Mouse (Mus musculus) neural tube, embryonic 12.5 days (tissue): Measurements from ENCODE around the gene Josd2. TPM values are rescaled to one million over a fixed set of nuclear protein-coding genes. Genes with fewer than 3 reads are reported as not detected.

Experiments used
- ATAC-seq: fragments of 200-750 bp; cut with Nextera tagmentation; 2 replicates; pipeline ENCODE4 v1.8.0; 2017; ENCODE audit warnings: low read depth, mild to moderate bottlenecking, moderate TSS enrichment, moderate library complexity; ENCODE audit not compliant: low FRiP score
- H3K27ac ChIP-seq: fragments of 300-500 bp; sonication (generic); 2 replicates; pipeline ENCODE4 v1.5.1; 2016
- H3K27me3 ChIP-seq: fragments of 300-500 bp; sonication (generic); replicated peaks from 2 replicates; pipeline ENCODE4 v1.6.1; 2016; ENCODE audit warnings: mild to moderate bottlenecking
- H3K36me3 ChIP-seq: fragments of 300-500 bp; sonication (generic); 2 replicates; pipeline ENCODE4 v1.6.1; 2016; ENCODE audit warnings: mild to moderate bottlenecking
- H3K4me1 ChIP-seq: fragments of 300-500 bp; sonication (generic); 2 replicates; pipeline ENCODE4 v1.6.1; 2016
- H3K4me2 ChIP-seq: fragments of 300-500 bp; sonication (generic); replicated peaks from 2 replicates; pipeline ENCODE4 v1.6.1; 2016; ENCODE audit warnings: mild to moderate bottlenecking
- H3K4me3 ChIP-seq: fragments of 300-500 bp; sonication (generic); 2 replicates; pipeline ENCODE4 v1.5.1; 2016
- H3K9ac ChIP-seq: fragments of 300-500 bp; sonication (generic); 2 replicates; pipeline ENCODE4 v1.6.1; 2016; ENCODE audit warnings: mild to moderate bottlenecking
- H3K9me3 ChIP-seq: fragments of 300-500 bp; sonication (generic); 2 replicates; pipeline ENCODE4 v1.6.1; 2016; ENCODE audit warnings: mild to moderate bottlenecking
- WGBS: fragments of 180-500 bp; shearing (Covaris S2); methylation state at CpG from one replicate; pipeline ENCODE4 v1.1.7; 2016; 5-methylcytosine and 5-hydroxymethylcytosine counted together
- polyA plus RNA-seq: library from polyadenylated mRNA; unstranded; fragments of >200 nt; fragmentation: Nextera tagmentation; extraction: Ambion mirVana; gene quantifications from 2 replicates; pipeline ENCODE4 v1.2.1, GENCODE M21; 2016

Josd2 gene
- polyA plus RNA-seq, 1 experiment from 2014 or later, result 61.7 TPM

- ATAC-seq, result no peak
- 74% methylated on average over 8 of the region's 8 CpGs for WGBS
- Histone ChIP-seq H3K4me1 (peaks cover 18% of the 10 kb centered on the region), H3K36me3 (peaks cover 3% of the 10 kb centered on the region; the same call in 1 of the 2 replicates), H3K27ac (no peak overlapping the region), H3K4me2 (no peak overlapping the region), H3K27me3 (no peaks in the 10 kb centered on the region; the same call in 1 of the 2 replicates), H3K4me3 (no peak overlapping the region), H3K9ac (no peak overlapping the region), H3K9me3 (no peaks in the 10 kb centered on the region)
Observed at GRCm38 (mm10) chr7:44437933-44438332, 29.8 kb upstream of the Josd2 start.

DNA sequence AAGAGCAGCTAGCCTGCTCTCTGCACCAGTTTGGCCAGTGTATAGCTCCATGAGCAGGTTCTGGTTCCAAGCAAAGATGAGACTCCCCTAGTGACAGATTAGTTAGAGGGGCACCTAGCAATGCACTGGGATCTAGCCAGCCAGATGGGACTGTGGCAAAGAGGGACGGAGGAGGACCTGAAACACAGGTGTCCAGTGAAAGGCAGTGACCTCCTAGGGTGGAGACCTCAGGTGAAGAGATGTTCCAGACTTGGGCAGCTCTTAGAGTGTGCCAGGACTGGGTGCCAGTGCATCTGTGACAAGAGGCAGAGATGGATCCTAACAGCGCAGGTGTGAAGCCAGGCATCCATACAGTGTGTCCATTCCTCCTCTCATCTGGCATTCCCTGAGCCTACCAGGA is 28.1 kb upstream of the Josd2 start:
- 72% methylated on average over 2 of the region's 2 CpGs for WGBS
- Histone ChIP-seq H3K4me3 (no peak overlapping the region), H3K36me3 (peaks cover 3% of the 10 kb centered on the region), H3K4me2 (no peak overlapping the region), H3K27me3 (peaks cover 13% of the 10 kb centered on the region), H3K4me1 (peaks cover 28% of the 10 kb centered on the region), H3K9me3 (no peaks in the 10 kb centered on the region), H3K9ac (no peak overlapping the region), H3K27ac (no peak overlapping the region)
- no peak for ATAC-seq

GRCm38 (mm10) chr7:44440479-44440878 is 27.3 kb upstream of the Josd2 start:
- no peak overlapping the region for H3K27ac ChIP-seq
- no peaks in the 10 kb centered on the region for H3K9me3 ChIP-seq
- peaks cover 10% of the 10 kb centered on the region for H3K36me3 ChIP-seq
- H3K4me2 ChIP-seq, result no peak overlapping the region
- no peak for ATAC-seq
- H3K4me3 ChIP-seq, result no peak overlapping the region
- H3K4me1 ChIP-seq, result peaks cover 35% of the 10 kb centered on the region
- 90% methylated on average over 1 of the region's 1 CpGs for WGBS
- H3K9ac ChIP-seq, result no peak overlapping the region
- peaks cover 20% of the 10 kb centered on the region for H3K27me3 ChIP-seq

DNA sequence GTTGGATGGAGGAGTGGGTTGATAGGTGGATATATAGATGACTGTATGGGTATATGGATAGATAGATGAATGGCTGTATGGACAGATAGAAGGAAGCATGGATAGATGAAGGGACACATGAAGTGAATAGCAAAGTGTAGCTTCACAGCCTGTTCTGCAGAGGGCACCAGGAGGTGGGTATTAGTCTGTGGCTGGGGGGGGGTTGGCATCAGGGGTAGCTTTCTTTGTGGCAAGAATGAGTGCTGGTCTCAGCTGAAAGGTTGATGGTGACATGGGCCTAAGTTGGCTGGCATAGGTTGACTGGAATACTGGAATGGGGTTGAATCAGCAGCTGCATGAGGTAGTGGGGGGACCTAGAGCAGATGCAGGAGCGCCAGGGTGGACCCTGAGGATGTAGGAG is 26.6 kb upstream of the Josd2 start:
- peaks cover 16% of the 10 kb centered on the region for H3K36me3 ChIP-seq
- H3K27me3 ChIP-seq, result peaks cover 22% of the 10 kb centered on the region
- WGBS, result 6% methylated on average over 1 of the region's 1 CpGs
- peaks cover 41% of the 10 kb centered on the region for H3K4me1 ChIP-seq
- H3K27ac ChIP-seq, result peak overlapping the region; percentile 89; the same call in 1 of the 2 replicates
- H3K9me3 ChIP-seq, result no peaks in the 10 kb centered on the region
- peak overlapping the region; percentile 49; the same call in 1 of the 2 replicates for H3K4me3 ChIP-seq
- H3K9ac ChIP-seq, result peak overlapping the region; percentile 85
- no peak for ATAC-seq
- H3K4me2 ChIP-seq, result peak overlapping the region; percentile 88

DNA sequence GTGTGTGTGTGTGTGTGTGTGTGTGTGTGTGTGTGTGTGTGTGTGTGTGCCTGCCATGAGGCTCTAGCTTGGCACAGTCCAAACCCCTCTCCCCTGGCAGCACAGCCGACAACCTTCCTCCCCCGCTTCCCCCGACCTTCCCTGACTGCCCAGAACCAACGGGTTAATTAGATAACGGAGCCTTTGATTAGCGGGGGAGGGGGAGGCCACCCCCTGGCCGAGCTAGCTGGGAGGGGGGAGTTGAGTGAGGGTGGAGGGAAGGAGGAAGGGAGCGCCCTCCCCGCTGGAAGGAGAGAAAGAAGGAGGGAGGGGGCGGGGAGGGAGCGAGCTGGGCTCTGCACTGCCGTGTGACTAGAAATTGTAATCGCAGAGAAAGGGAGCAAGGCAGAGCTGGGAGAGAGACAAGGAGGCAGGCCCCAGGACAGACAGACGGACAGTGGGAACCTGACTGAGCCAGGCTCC is 26.1 kb upstream of the Josd2 start:
- H3K36me3 ChIP-seq, result peaks cover 20% of the 10 kb centered on the region
- ATAC-seq, result peak; percentile 57
- WGBS, result 0% methylated on average over 14 of the region's 14 CpGs
- peak overlapping the region; percentile 85 for H3K9ac ChIP-seq
- H3K4me3 ChIP-seq, result peak overlapping the region; percentile 49
- peaks cover 45% of the 10 kb centered on the region for H3K4me1 ChIP-seq
- H3K9me3 ChIP-seq, result no peaks in the 10 kb centered on the region
- peaks cover 22% of the 10 kb centered on the region for H3K27me3 ChIP-seq
- peak overlapping the region; percentile 89 for H3K27ac ChIP-seq
- H3K4me2 ChIP-seq, result peak overlapping the region; percentile 88

- H3K36me3 ChIP-seq, result peaks cover 25% of the 10 kb centered on the region
- WGBS, result under 1% methylated on average over 14 of the region's 14 CpGs
- no peaks in the 10 kb centered on the region for H3K9me3 ChIP-seq
- H3K4me1 ChIP-seq, result peaks cover 49% of the 10 kb centered on the region
- H3K9ac ChIP-seq, result peak overlapping the region; percentile 85
- peaks cover 22% of the 10 kb centered on the region for H3K27me3 ChIP-seq
- H3K4me2 ChIP-seq, result peak overlapping the region; percentile 88
- H3K4me3 ChIP-seq, result peak overlapping the region; percentile 49
- peak overlapping the region; percentile 89 for H3K27ac ChIP-seq
- peak; percentile 36 for ATAC-seq
Observed at GRCm38 (mm10) chr7:44442407-44442821, 25.4 kb upstream of the Josd2 start.

DNA sequence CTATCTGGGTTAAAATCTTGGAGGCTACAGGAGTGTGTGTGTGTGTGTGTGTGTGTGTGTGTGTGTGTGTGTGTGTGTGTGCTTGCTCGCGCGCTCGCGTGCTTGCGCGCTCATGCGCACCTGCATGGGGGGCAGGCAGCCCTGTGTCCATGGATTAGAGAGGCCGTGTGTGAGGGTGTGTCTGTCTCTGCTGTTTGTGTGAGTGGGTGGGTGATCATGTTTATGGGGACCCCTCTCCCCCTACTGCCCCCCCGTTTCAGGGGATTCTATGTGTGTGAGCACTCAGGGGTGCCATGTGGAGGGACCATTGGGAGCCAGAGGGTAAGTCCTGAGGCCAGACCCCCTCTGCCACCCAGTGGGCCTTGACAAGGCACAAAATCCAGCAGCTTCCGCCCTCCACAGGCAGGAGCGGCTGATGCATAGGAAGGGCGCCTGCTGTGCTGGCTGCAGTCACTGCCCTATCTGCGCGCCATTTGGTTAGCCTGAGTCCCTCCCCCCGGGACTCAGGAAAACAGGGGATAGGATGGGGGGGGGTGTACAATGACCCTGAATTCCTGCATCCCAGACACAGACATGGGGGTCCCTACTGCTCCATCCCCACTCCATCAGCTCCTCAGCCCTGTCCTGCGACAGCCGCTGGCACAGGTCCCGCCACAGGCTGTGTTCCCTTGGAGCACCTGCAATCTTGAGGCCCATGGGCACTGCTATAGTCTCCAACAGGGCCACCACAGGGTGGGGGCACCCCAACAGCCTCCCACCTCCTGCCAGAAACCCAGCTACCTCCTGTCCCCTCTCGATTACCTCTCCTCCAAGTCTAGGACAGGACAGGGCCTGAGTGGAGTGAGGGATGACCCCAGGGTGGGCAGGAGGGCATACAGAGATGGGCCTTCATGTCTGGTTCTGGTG is 24.3 kb upstream of the Josd2 start:
- peak overlapping the region; percentile 88 for H3K4me2 ChIP-seq
- H3K9ac ChIP-seq, result peak overlapping the region; percentile 85
- 8% methylated on average over 20 of the region's 20 CpGs for WGBS
- peak overlapping the region; percentile 89; the same call in 1 of the 2 replicates for H3K27ac ChIP-seq
- H3K9me3 ChIP-seq, result no peaks in the 10 kb centered on the region
- H3K36me3 ChIP-seq, result peaks cover 36% of the 10 kb centered on the region
- peak overlapping the region; percentile 49 for H3K4me3 ChIP-seq
- ATAC-seq, result peak; percentile 51
- peaks cover 22% of the 10 kb centered on the region for H3K27me3 ChIP-seq
- peaks cover 44% of the 10 kb centered on the region for H3K4me1 ChIP-seq

GRCm38 (mm10) chr7:44444886-44445527 is 22.8 kb upstream of the Josd2 start:
- no peak overlapping the region for H3K27ac ChIP-seq
- H3K4me2 ChIP-seq, result peak overlapping the region; percentile 88
- peak overlapping the region; percentile 46 for H3K9ac ChIP-seq
- H3K9me3 ChIP-seq, result no peaks in the 10 kb centered on the region
- H3K4me1 ChIP-seq, result peaks cover 51% of the 10 kb centered on the region
- 14% methylated on average over 29 of the region's 29 CpGs for WGBS
- H3K27me3 ChIP-seq, result peaks cover 22% of the 10 kb centered on the region
- ATAC-seq, result no peak
- peak overlapping the region; percentile 31 for H3K4me3 ChIP-seq
- H3K36me3 ChIP-seq, result peaks cover 49% of the 10 kb centered on the region

DNA sequence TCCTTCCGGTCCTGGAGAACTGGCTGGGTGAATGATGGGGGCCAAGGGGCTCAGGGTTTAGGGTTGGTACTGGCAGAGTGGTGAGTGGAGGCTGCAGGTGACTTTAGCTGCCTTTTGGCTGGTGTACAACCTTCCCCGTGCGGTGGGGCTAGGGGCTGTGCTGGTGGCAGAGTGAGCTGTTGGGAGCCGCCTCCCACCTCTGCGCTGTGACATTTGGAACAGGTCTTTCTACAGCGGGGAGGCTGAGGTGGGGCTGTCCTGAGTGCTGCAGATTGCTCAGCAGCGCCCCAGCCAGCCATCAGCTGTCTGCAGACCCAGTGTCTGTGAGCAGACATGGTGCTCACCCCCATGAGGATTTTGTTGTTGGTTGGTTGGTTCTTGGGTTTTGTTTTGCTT is 22.3 kb upstream of the Josd2 start:
- 19% methylated on average over 7 of the region's 7 CpGs for WGBS
- peaks cover 49% of the 10 kb centered on the region for H3K36me3 ChIP-seq
- no peaks in the 10 kb centered on the region for H3K9me3 ChIP-seq
- H3K9ac ChIP-seq, result peak overlapping the region; percentile 46; the same call in 1 of the 2 replicates
- H3K4me3 ChIP-seq, result peak overlapping the region; percentile 31
- no peak overlapping the region for H3K27ac ChIP-seq
- no peak for ATAC-seq
- H3K4me2 ChIP-seq, result peak overlapping the region; percentile 88
- H3K4me1 ChIP-seq, result peaks cover 51% of the 10 kb centered on the region
- H3K27me3 ChIP-seq, result peaks cover 22% of the 10 kb centered on the region

DNA sequence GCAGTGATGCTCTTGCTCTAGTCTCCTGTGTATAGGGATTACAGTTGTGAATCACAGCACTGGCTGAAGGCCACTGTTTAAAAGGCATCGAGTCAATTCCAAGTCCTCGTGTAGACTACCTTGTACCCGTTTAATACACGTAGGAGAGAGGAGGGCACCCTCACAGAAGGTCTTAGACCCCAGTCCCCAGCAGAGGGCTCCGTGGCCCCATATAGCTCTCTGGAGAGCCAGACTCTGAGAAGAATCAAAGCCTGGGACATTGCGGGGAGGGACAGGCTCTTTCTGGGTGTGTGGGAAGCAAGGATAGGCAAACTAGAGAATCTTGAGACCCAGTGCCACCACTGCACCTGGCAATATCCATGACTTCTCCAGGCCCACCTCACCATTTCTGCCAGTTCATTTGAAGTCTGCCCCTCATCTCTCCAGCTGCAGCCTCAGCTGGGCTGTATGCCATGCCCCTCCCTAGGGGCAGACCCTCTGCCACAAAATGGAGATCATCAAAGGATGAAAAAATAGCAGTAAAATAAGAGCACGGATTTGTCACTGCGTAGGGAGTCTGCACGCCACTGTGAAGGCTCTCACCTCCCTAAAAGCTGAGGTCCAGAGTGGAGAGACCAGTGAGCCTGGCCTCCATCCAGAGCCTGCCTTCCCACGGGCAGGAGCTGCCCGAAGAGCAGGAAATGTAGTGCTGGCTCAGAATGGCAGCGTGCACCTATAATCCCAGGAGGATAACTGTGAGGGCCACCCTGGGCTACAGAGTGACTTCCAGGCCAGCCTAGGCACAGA is 21.5 kb upstream of the Josd2 start:
- Histone ChIP-seq H3K27me3 (peaks cover 22% of the 10 kb centered on the region), H3K4me3 (no peak overlapping the region), H3K27ac (0 out of 2 replicates have a peak overlapping the region, but pooled peaks have one; percentile 6), H3K36me3 (peaks cover 49% of the 10 kb centered on the region), H3K4me1 (peaks cover 49% of the 10 kb centered on the region), H3K9me3 (no peaks in the 10 kb centered on the region), H3K9ac (no peak overlapping the region), H3K4me2 (peak overlapping the region; percentile 88)
- ATAC-seq, result no peak
- WGBS, result 50% methylated on average over 12 of the region's 12 CpGs

DNA sequence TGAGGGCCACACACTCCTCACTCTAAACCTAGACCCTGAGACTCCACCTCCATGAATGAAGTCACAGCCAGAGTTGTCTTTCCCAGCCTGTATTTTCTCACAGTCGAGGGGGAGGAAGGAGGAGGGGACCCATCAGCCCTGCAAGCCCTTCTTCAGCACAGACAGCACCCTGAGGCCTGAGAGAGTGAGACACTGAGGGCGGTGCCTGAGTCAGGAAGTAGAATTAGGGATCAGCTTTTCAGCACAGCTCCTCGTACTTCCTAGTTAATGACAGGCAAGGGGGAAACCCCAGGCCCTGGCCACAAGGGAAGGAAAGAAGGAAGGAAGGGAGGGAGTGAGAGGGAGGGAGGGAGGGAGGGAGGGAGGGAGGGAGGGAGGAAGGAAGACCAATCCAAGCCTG is 14.5 kb upstream of the Josd2 start:
- Histone ChIP-seq H3K9ac (no peak overlapping the region), H3K36me3 (peaks cover 48% of the 10 kb centered on the region), H3K4me2 (no peak overlapping the region), H3K4me1 (peaks cover 24% of the 10 kb centered on the region), H3K4me3 (no peak overlapping the region), H3K9me3 (peaks cover 3% of the 10 kb centered on the region; the same call in 1 of the 2 replicates), H3K27ac (no peak overlapping the region), H3K27me3 (no peaks in the 10 kb centered on the region)
- ATAC-seq, result no peak
- 10% methylated on average over 2 of the region's 3 CpGs for WGBS
